Mouse (Mus musculus) cerebellum, adult 2 months (tissue): ENCODE data around the gene Rbbp7. TPM values are rescaled to one million over a fixed set of nuclear protein-coding genes. Genes with fewer than 3 reads are reported as not detected.

Source experiments
- DNase-seq, 2 experiments: peaks; one replicate each; pipeline ENCODE4 v3.0.0; 2021
- H3K27ac ChIP-seq: fragments of 200-500 bp; 2 replicates; pipeline ENCODE4 v1.5.1; 2012; ENCODE audit warnings: low read length, control low read depth, inconsistent platforms; ENCODE audit not compliant: insufficient read depth
- H3K27me3 ChIP-seq: fragments of 200-500 bp; 2 replicates; pipeline ENCODE4 v1.6.1; 2012; ENCODE audit warnings: inconsistent platforms, mild to moderate bottlenecking, low read length, moderate library complexity; ENCODE audit not compliant: control insufficient read depth, insufficient read depth
- H3K4me1 ChIP-seq: fragments of 200-500 bp; 2 replicates; pipeline ENCODE4 v1.6.1; 2011; ENCODE audit warnings: low read length; ENCODE audit not compliant: control insufficient read depth, insufficient read depth
- H3K4me3 ChIP-seq: fragments of 200-500 bp; replicated peaks from 2 replicates; pipeline ENCODE3; 2011; ENCODE audit warnings: mild to moderate bottlenecking, low read depth, low read length, control low read depth; ENCODE audit not compliant: insufficient read depth
- CTCF ChIP-seq: fragments of 200-500 bp; IDR thresholded peaks from 2 replicates; pipeline ENCODE4 v1.5.1; 2011; ENCODE audit warnings: low read depth, mild to moderate bottlenecking, control low read depth, low read length, moderate library complexity, borderline replicate concordance; ENCODE audit not compliant: insufficient read depth
- POLR2A ChIP-seq: fragments of 200-500 bp; IDR thresholded peaks from 2 replicates; pipeline ENCODE4 v1.6.1; 2011; ENCODE audit warnings: low read length, control low read depth, borderline replicate concordance; ENCODE audit not compliant: insufficient read depth
- WGBS: fragments of 180-500 bp; shearing (Covaris S2); methylation state at CpG from one replicate; pipeline ENCODE4 v1.1.7; 2018; 5-methylcytosine and 5-hydroxymethylcytosine counted together
- polyA plus RNA-seq: library from polyadenylated mRNA; depleted of rRNA; stranded (reverse); fragments of >200 nt; gene quantifications from 2 replicates; pipeline ENCODE4 v1.2.3, GENCODE M21; 2012; rRNA removed

The Rbbp7 gene
- 109 and 111 TPM in 2 replicates for polyA plus RNA-seq

DNA sequence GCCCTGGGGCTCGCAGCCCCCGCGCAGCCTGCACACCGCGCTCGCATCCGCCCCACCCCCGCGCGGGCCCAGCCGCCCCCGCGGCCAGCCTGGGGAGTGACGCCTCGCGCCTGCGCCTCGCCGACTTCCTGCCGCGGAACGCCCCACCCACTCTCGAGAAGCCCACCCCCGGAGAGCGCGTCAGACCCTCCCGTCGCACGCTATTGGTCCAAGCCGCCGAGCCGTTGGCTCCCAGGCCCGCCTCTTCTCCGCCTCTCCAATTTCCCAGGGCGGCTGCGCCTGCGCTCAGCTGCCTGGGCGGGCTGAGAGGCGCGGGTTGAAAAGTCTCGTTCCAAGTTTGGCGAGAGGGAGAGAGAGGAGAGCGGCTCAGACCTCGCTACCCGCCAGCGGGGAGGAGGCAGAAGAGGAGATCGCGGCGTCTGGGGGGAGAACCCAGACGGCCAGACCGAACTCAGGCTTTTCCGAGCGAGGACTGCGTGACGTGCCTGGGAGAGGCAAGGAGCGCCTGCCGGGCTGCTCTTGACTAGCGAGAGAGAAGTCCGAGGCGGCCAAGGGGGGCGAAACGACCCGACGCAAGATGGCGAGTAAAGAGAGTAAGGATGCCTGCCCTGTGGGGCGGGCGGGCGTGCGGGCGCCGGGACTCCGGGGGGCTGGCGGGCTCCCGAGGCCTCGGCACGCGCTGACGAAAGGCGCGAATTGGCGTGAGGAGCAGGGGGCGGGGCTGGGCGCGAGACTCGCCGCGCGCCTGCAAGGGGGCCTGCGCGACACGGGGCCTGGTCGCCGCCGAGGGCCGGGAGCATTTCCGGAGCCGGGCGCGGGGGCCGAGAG lies at the start of gene Rbbp7:
Gene Rbbp7 (plus strand): TSS at position 288 of the 828 bp plus-strand sequence.
- WGBS: 9% methylated on average over 47 of the region's 100 CpGs
- TF ChIP-seq CTCF: no peak
- peak; percentile 67 for TF ChIP-seq POLR2A
- Histone ChIP-seq H3K4me1 (no peaks in the 10 kb centered on the region), H3K4me3 (peak within 1 kb of the TSS; percentile 93), H3K27me3 (no peaks in the 10 kb centered on the region), H3K27ac (peak within 1 kb of the TSS; percentile 80)
- DNase-seq: peak; percentile 90 to 93

DNA sequence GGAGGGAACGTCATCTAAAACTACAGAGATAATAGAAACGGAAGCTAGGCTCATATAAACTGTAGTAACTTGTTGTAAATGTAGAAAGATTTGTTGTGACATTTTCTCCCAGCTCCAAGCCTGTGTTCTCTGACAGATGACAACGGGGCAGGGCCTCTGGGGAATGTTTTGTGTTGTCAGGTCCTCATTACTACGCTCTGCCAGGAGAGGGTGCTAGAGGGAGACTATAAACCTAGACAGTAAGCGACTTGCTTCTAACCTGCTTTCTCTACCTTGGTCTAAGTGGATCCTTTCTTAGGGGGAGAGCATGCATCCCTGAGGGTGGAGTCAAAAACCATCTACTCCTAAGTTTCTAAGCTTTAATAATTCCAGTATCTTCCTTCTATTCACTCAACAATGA lies 42.4 kb upstream of the Rbbp7 start:
- Histone ChIP-seq H3K4me3 (no peak overlapping the region), H3K4me1 (no peaks in the 10 kb centered on the region), H3K27me3 (no peaks in the 10 kb centered on the region), H3K27ac (no peak overlapping the region)
- TF ChIP-seq POLR2A: no peak
- peak; percentile 52; the same call in 1 of the 2 replicates for TF ChIP-seq CTCF
- peak; percentile 34 to 38 for DNase-seq
- 29% methylated on average over 5 of the region's 5 CpGs for WGBS

- no peaks in the 10 kb centered on the region for H3K27me3 ChIP-seq
- no peak overlapping the region for H3K27ac ChIP-seq
- DNase-seq: peak; percentile 5 to 35
- 39% methylated on average over 2 of the region's 2 CpGs for WGBS
- H3K4me1 ChIP-seq: no peaks in the 10 kb centered on the region
- no peak overlapping the region for H3K4me3 ChIP-seq
- TF ChIP-seq POLR2A (no peak), CTCF (0 out of 2 replicates have a peak, but pooled peaks have one; percentile 3)
These were observed 40.6 kb upstream of the Rbbp7 start for GRCm38 (mm10) chrX:162719615-162720014.

GRCm38 (mm10) chrX:162727367-162727777 lies 32.8 kb upstream of the Rbbp7 start:
- Histone ChIP-seq H3K4me3 (no peak overlapping the region), H3K4me1 (no peaks in the 10 kb centered on the region), H3K27ac (no peak overlapping the region), H3K27me3 (no peaks in the 10 kb centered on the region)
- DNase-seq: no peak
- TF ChIP-seq POLR2A: no peak
- no peak for TF ChIP-seq CTCF
- WGBS: 51% methylated on average over 13 of the region's 13 CpGs

DNA sequence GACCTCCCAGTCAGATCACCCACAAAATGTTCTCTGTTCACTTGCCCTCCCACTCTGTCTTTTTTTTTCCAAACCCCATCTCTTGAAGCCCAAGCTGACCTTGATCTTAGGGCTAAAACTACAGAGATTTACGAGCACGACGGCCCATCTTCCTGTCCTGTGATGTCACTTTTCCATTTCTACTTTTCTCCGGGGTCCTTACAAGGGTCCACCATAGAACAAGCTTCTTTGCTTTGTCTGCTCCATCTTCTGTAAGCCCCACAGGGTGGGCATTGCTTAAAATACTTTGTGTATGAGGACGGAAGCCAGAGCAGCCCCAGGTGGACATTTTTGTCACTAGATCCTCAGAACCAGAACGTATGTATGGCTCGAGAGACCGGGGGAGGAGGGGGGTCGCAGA lies 32.4 kb upstream of the Rbbp7 start:
- TF ChIP-seq CTCF (no peak), POLR2A (no peak)
- 46% methylated on average over 9 of the region's 9 CpGs for WGBS
- no peak overlapping the region for H3K4me3 ChIP-seq
- H3K27ac ChIP-seq: no peak overlapping the region
- no peak for DNase-seq
- no peaks in the 10 kb centered on the region for H3K27me3 ChIP-seq
- no peaks in the 10 kb centered on the region for H3K4me1 ChIP-seq

- no peak for TF ChIP-seq POLR2A
- H3K4me3 ChIP-seq: no peak overlapping the region
- H3K27ac ChIP-seq: no peak overlapping the region
- WGBS: 45% methylated on average over 7 of the region's 7 CpGs
- H3K27me3 ChIP-seq: no peaks in the 10 kb centered on the region
- no peaks in the 10 kb centered on the region for H3K4me1 ChIP-seq
- no peak for DNase-seq
These were observed 32.0 kb upstream of the Rbbp7 start for GRCm38 (mm10) chrX:162728228-162728627.

- H3K4me3 ChIP-seq: no peak overlapping the region
- no peaks in the 10 kb centered on the region for H3K27me3 ChIP-seq
- WGBS: 93% methylated on average over 4 of the region's 4 CpGs
- TF ChIP-seq CTCF (no peak), POLR2A (no peak)
- no peak overlapping the region for H3K27ac ChIP-seq
- no peaks in the 10 kb centered on the region for H3K4me1 ChIP-seq
- no peak for DNase-seq
These were observed 30.2 kb upstream of the Rbbp7 start for GRCm38 (mm10) chrX:162730031-162730430.

DNA sequence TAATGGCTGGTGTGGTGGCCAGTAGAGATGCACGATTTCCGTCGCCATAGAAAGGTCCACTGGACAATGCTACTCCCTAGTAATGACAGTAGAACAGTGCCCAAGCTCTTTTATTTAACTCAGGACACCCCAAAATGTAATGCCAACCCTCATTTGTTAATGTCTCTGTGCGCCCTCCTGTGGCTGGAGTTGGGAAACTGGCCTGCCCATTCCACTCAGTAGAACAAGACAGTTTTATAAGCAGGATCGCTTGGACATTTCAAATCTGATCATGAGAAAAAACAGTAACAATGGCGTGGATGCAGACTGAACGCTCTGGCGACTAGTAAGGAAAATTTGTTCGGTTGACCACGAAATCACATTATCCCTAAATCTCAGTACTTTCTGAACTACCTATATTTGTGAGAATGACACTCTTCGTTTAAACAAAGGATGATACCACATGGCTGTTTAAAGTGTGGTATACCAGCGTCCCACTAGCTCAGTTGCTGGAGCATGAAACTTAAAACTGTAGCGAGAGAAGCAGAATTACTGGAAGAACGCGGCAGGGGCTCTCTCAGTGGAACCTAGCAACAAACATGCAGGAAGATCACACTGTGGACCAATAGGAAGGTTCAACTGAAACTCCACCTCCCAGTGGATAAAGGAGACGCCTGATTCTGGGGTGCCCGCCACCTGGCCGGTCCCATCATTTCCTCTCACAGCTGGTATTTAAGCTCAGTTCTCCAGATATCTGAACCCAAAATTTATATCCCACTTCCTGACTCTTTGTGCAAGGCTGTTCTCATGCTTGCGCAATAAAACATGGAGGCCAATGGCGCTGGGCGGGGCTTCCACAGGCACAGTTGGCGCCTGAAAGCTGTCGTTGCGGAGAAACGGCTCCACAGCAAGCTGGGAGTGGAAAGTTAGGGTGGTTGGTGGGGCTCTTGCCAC lies 24.9 kb upstream of the Rbbp7 start:
- Histone ChIP-seq H3K27ac (peak overlapping the region; percentile 93), H3K27me3 (no peaks in the 10 kb centered on the region), H3K4me1 (peaks cover 2% of the 10 kb centered on the region; the same call in 1 of the 2 replicates), H3K4me3 (peak overlapping the region; percentile 63)
- DNase-seq: peak; percentile 72 to 73
- 13% methylated on average over 25 of the region's 25 CpGs for WGBS
- TF ChIP-seq CTCF: peak; percentile 67; the same call in 1 of the 2 replicates
- peak; percentile 56; the same call in 1 of the 2 replicates for TF ChIP-seq POLR2A
